Mouse (Mus musculus) bone marrow macrophage, adult 2 months (primary cell): ENCODE measurements around the gene Raver2.

ENCODE experiments used
- CTCF ChIP-seq: IDR thresholded peaks from 2 replicates; pipeline ENCODE4 v1.5.1; 2012; ENCODE audit warnings: low read depth, mild to moderate bottlenecking, low read length, moderate library complexity
- POLR2A ChIP-seq: IDR thresholded peaks from 2 replicates; pipeline ENCODE4 v1.6.1; 2012; ENCODE audit warnings: mild to moderate bottlenecking, low read depth, low read length, borderline replicate concordance

DNA sequence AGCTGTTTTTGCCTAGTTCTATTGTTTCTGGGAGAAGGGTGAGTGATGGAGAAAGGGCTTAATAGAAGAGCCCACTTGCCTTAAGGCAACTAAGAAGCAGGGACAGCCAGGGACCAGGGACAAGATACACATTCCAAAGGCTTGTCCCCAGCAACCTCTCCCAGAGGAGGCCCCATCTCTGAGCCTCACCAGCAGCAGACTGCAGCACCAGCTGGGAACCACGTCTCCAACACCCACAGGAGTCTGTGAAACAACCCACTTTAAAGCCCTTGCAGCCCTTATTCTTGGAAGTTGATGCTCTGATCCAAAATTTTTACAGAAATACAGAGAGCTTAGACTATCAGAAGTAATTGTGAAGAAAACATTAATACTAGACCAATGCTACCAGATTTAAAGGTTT is 18.9 kb downstream of the Raver2 start:
- no peak for TF ChIP-seq POLR2A
- TF ChIP-seq CTCF, result no peak
